Mouse (Mus musculus) left cerebral cortex, postnatal 36 days (tissue): ENCODE measurements around the gene Zfp616. TPM values are rescaled to one million over a fixed set of nuclear protein-coding genes. Genes with fewer than 3 reads are reported as not detected.

Experiments used
- DNase-seq, 2 experiments: peaks; one replicate each; pipeline ENCODE4 v3.0.0; 2021 to 2022; ENCODE audit warnings: low spot score in 2 of 2, mixed read lengths in 1 of 2
- intact Hi-C: fragments of 180-260 bp; cut with DNase I; formaldehyde crosslinking; loops from one replicate; pipeline ENCODE4 v1.15.1; 2025
- total RNA-seq, 2 experiments: library from RNA; stranded (reverse); gene quantifications; 2 replicates each; pipeline ENCODE4 v1.2.3; 2021

Zfp616 gene
- not detected for total RNA-seq

GRCm38 (mm10) chr11:74069655-74070054 is at the start of gene Zfp616:
Gene Zfp616, plus strand, starts transcription at chr11:74069955.
- intact Hi-C loops: no loop called here
- no peak for DNase-seq

GRCm38 (mm10) chr11:74051347-74051746 is 18.4 kb upstream of the Zfp616 start:
- intact Hi-C loops: no loop called here

GRCm38 (mm10) chr11:74056451-74056850 is 13.3 kb upstream of the Zfp616 start, which contains the start of the genes Olfr139 and Olfr399:
Gene Olfr139, minus strand, starts transcription at chr11:74056551.
Gene Olfr399, minus strand, starts transcription at chr11:74056615.
- intact Hi-C loops: no loop called here
- no peak for DNase-seq

More at GRCm38 (mm10) chr11:74051347-74051746, 18.4 kb upstream of the Zfp616 start:
- DNase-seq: no peak

- intact Hi-C loops: no loop called here
- DNase-seq: no peak
These were observed 31.0 kb downstream of the Zfp616 start for GRCm38 (mm10) chr11:74100724-74101123.

GRCm38 (mm10) chr11:74101507-74101906 is 31.8 kb downstream of the Zfp616 start:
- DNase-seq: no peak
- intact Hi-C loops: no loop called here

GRCm38 (mm10) chr11:74105066-74105465 is 35.3 kb downstream of the Zfp616 start:
- intact Hi-C loops: no loop called here
- DNase-seq: no peak

GRCm38 (mm10) chr11:74113412-74113811 is 43.7 kb downstream of the Zfp616 start, which contains the start of gene Olfr401:
Gene Olfr401, plus strand, starts transcription at chr11:74113712.
- no peak for DNase-seq
- intact Hi-C loops: no loop called here

Other genes starting within 250 kb of the Zfp616 start
- gene Olfr393, start 218.5 kb upstream of the Zfp616 start, total RNA-seq: not detected
- gene Olfr394, start 179.2 kb upstream of the Zfp616 start, total RNA-seq: not detected
- gene Olfr395, start 160.7 kb upstream of the Zfp616 start, total RNA-seq: not detected
- gene Olfr23, start 133.3 kb upstream of the Zfp616 start, total RNA-seq: not detected
- gene Olfr397, start 109.1 kb upstream of the Zfp616 start, total RNA-seq: not detected
- gene Olfr398, start 79.5 kb upstream of the Zfp616 start, total RNA-seq: not detected
- not detected for gene Olfr139, start 13.4 kb upstream of the Zfp616 start, total RNA-seq
- gene Olfr399, start 13.3 kb upstream of the Zfp616 start, total RNA-seq: not detected
- not detected for gene Olfr401, start 43.8 kb downstream of the Zfp616 start, total RNA-seq
- gene Olfr402, start 83.6 kb downstream of the Zfp616 start, total RNA-seq: not detected
- not detected for gene Olfr403, start 116.3 kb downstream of the Zfp616 start, total RNA-seq
- not detected for gene Olfr43, start 141.4 kb downstream of the Zfp616 start, total RNA-seq
- not detected for gene Olfr406, start 189.9 kb downstream of the Zfp616 start, total RNA-seq
- gene Olfr59, start 213.8 kb downstream of the Zfp616 start, total RNA-seq: not detected